ENCODE assay signal across 8 mouse cellular contexts in genomic region chr5:76183043-76183749, GRCm38 (mm10). TPM values are rescaled to one million over a fixed set of nuclear protein-coding genes. Genes with fewer than 3 reads are reported as not detected.
DNase-seq lines count a peak whose midpoint lies in the region; ATAC-seq and TF ChIP-seq lines count a peak whose summit lies in the region.

No protein-coding gene starts in this region.

- no peaks in the 10 kb centered on the region for H3K9me3 ChIP-seq in hindbrain, embryonic 16.5 days (ENCODE audit: control insufficient read depth, low read length)
- no peaks in the 10 kb centered on the region for H3K9me3 ChIP-seq in midbrain, postnatal 0 days (ENCODE audit: low read length)

- no peak for ATAC-seq in hindbrain, embryonic 16.5 days
- ATAC-seq in midbrain, postnatal 0 days (ENCODE audit: low FRiP score) = no peak

- no peak for TF ChIP-seq POLR2A in brain, embryonic 14.5 days (IDR thresholded peaks at IDR 0.05; ENCODE audit: borderline replicate concordance, extremely low read depth, insufficient read depth, insufficient read length, poor library complexity, severe bottlenecking)

- H3K4me1 ChIP-seq in hindbrain, embryonic 16.5 days (ENCODE audit: control insufficient read depth, insufficient read depth, low read depth, low read length) = peaks cover 15% of the 10 kb centered on the region
- peaks cover 5% of the 10 kb centered on the region for H3K4me1 ChIP-seq in midbrain, postnatal 0 days (ENCODE audit: insufficient read depth, low read length)

- intact Hi-C loops in left cerebral cortex, adult 2 months (cut with DNase I) = loop anchor here (2.0 to 5.0 kb wide), 2 partner anchors 42 to 119 kb away; partner anchors contain the start of genes Clock and Srd5a3
- intact Hi-C loops in gastrocnemius, postnatal 14 days (cut with DNase I; ENCODE audit: low total_unique reads) = no loop called here

- H3K9ac ChIP-seq in hindbrain, embryonic 16.5 days (ENCODE audit: low read depth, low read length) = peak overlapping the region; percentile 98
- H3K9ac ChIP-seq in midbrain, postnatal 0 days (replicated peaks; ENCODE audit: low read length, poor library complexity, severe bottlenecking) = peak overlapping the region; percentile 95

- TF ChIP-seq CTCF in left cerebral cortex, adult 2 months (IDR thresholded peaks at IDR 0.05) = no peak
- no peak for TF ChIP-seq CTCF in brain, embryonic 14.5 days (IDR thresholded peaks at IDR 0.05; ENCODE audit: borderline replicate concordance, extremely low read depth, insufficient read depth, insufficient read length)
- TF ChIP-seq CTCF in midbrain, postnatal 0 days (IDR thresholded peaks at IDR 0.05) = no peak

- 43% methylated on average over 17 of the region's 17 CpGs for WGBS in hindbrain, embryonic 16.5 days
- WGBS in midbrain, postnatal 0 days = 42% methylated on average over 17 of the region's 17 CpGs

- no peaks in the 10 kb centered on the region for H3K27me3 ChIP-seq in hindbrain, embryonic 16.5 days (replicated peaks; ENCODE audit: control insufficient read depth, insufficient read depth, low read length)
- no peaks in the 10 kb centered on the region for H3K27me3 ChIP-seq in midbrain, postnatal 0 days (ENCODE audit: insufficient read depth, low read length)

- no peak for DNase-seq in left cerebral cortex, adult 2 months (ENCODE audit: extremely low spot score in 1 of 2, low spot score in 2 of 2)
- DNase-seq in left cerebral cortex, adult 11 months (ENCODE audit: low spot score) = no peak
- DNase-seq in brain, embryonic 14.5 days (ENCODE audit: low read depth) = peak; percentile 8
- DNase-seq in midbrain, postnatal 0 days (ENCODE audit: low spot score) = no peak
- no peak for DNase-seq in layer of hippocampus, adult 9-10 months (ENCODE audit: low spot score)
- no peak for DNase-seq in frontal cortex, postnatal 14 days (ENCODE audit: low spot score in 2 of 2)
- no peak for DNase-seq in gastrocnemius, postnatal 14 days

- no peaks in the 10 kb centered on the region for H3K36me3 ChIP-seq in hindbrain, embryonic 16.5 days (ENCODE audit: control insufficient read depth, insufficient read depth, low read length)
- H3K36me3 ChIP-seq in midbrain, postnatal 0 days (ENCODE audit: insufficient read depth, low read length) = no peaks in the 10 kb centered on the region

- peak overlapping the region; percentile 87 for H3K4me3 ChIP-seq in left cerebral cortex, adult 2 months
- H3K4me3 ChIP-seq in hindbrain, embryonic 16.5 days (ENCODE audit: low read length) = peak overlapping the region; percentile 99
- peak overlapping the region; percentile 91 for H3K4me3 ChIP-seq in midbrain, postnatal 0 days (ENCODE audit: low read depth, low read length)

- peak overlapping the region; percentile 95 for H3K4me2 ChIP-seq in hindbrain, embryonic 16.5 days (ENCODE audit: low read length)
- H3K4me2 ChIP-seq in midbrain, postnatal 0 days (ENCODE audit: low read depth, low read length, poor library complexity, severe bottlenecking) = peak overlapping the region; percentile 85

- peak overlapping the region; percentile 85 for H3K27ac ChIP-seq in left cerebral cortex, adult 2 months
- peak overlapping the region; percentile 70 for H3K27ac ChIP-seq in hindbrain, embryonic 16.5 days (ENCODE audit: low read depth, low read length)
- no peak overlapping the region for H3K27ac ChIP-seq in midbrain, postnatal 0 days (ENCODE audit: low read depth, low read length)

RNA-seq across cellular contexts. Expression of gene Tmem165, which starts 0.5 kb away (rescaled TPM):
- total RNA-seq in left cerebral cortex, adult 2 months (2021) = 10 to 100 TPM; 32.2 to 32.5 TPM
- 63.6 and 73.5 TPM in 2 replicates for polyA plus RNA-seq in brain, embryonic 14.5 days (2012; rRNA removed)
- 42.8 and 46.3 TPM in 2 replicates for polyA plus RNA-seq in hindbrain, embryonic 16.5 days (2015; fragmentation: Nextera tagmentation; extraction: Ambion mirVana)
- total RNA-seq in midbrain, postnatal 0 days (2014; rRNA removed) = 77.1 and 80.9 TPM in 2 replicates
- 42.7 and 43.6 TPM in 2 replicates for polyA plus RNA-seq in midbrain, postnatal 0 days (2015; fragmentation: Nextera tagmentation; extraction: Ambion mirVana)
- total RNA-seq in gastrocnemius, postnatal 14 days (2021) = 10 to 100 TPM; 20.7 to 22.8 TPM

RNA-seq across cellular contexts. Expression of gene Srd5a3, which starts 43.1 kb away (rescaled TPM):
- total RNA-seq in left cerebral cortex, adult 2 months (2021) = 10 to 100 TPM; 19.8 to 21.8 TPM
- polyA plus RNA-seq in brain, embryonic 14.5 days (2012; rRNA removed) = 13.6 and 14.2 TPM in 2 replicates
- polyA plus RNA-seq in hindbrain, embryonic 16.5 days (2015; fragmentation: Nextera tagmentation; extraction: Ambion mirVana) = 20.4 and 22.9 TPM in 2 replicates
- 11.9 and 17.4 TPM in 2 replicates for total RNA-seq in midbrain, postnatal 0 days (2014; rRNA removed)
- polyA plus RNA-seq in midbrain, postnatal 0 days (2015; fragmentation: Nextera tagmentation; extraction: Ambion mirVana) = 19.2 and 19.8 TPM in 2 replicates
- 1 to 10 TPM; 5.3 to 7.7 TPM for total RNA-seq in gastrocnemius, postnatal 14 days (2021)
